Mouse (Mus musculus) heart, adult 9 months (tissue): Measurements from ENCODE around the gene Fabp3.

Experiments used
- DNase-seq, 2 experiments: peaks; one replicate each; pipeline ENCODE4 v3.0.0; 2022; ENCODE audit warnings: low spot score in 2 of 2

The Fabp3 gene

DNA sequence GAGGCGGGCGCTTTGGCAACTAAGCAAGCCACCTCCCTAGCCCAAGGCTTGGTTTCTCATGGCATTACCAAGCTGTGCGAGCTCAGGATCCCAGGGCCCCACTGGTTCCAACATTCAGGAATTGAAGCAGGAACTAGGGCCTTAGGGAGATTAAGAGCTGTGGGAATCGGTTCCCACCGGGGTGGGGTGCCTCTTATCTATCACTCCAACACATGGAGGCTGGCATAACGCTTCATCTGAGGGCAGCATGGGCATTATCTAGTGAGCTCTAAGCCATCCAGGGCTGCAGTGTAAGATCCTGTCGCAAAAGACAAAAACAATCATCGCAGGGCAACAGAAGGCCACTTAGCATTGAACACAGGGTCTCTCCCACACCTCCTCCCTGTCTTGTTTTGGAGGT lies 13.9 kb upstream of the Fabp3 start:
- no peak for DNase-seq

DNA sequence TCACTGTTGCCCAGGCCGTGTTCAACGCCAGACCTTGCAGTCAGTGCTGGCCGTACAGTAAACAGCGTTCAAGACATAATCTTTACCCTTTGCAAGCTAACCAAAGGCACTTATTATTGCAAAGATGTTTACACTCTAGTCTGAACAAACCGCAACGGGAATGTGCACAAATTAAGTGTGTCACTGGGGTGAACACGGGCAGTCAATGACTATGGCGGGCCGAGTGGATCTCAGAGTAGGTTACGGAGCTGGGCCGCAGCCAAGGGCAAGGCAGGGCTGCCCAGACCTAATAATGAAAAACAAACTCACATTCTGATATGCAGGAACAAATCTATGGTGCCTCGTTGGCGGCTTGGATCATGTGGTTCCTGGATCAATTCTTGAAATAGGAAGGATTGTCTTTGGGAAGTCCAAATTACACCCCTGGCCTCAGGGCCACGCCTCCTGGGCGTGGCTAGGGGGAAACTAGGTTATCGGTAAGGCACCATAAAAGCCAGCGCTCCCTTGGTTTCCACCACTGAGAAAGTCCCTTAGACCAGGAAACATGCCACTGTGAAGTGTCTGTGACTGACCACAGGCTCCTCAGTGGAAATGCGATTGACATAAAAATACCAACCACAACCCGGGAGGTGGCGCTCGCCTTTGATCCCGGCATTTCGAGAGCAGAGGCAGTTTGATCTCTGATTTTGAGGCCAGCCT lies 13.2 kb upstream of the Fabp3 start:
- no peak for DNase-seq

DNA sequence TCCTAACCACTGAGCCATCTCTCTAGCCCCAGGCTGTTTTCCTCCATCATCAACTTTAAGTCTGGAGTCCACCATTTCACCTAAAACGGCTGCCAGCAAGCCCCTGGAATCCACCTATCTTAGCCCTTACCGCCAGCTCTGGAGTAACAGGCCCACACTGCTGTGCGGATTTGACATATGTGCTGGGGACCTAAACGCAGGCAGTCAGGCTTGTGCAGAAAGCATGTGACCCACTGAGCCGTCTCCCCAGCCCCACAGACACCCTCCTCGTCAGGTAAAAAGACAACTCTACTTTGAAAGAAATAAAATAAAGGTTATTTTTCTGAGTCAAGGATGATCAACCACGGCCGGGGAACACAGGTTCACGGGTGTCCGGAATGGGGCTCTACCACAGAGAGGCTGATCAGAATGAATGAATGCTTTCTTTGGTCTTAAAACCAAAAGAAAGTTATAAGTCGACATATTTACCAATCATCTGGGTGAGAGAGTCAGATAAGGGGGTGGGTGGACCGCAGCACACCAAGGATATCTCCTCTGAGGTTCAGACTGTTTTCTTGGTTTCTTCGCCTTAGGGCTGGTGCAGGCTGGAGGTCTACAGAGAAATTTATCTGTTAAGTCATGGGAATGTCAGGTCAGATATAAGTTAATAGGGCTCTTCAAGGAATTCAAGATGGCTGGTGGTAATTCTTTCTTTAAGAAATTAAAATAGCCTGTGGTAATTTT lies 12.0 kb upstream of the Fabp3 start:
- no peak for DNase-seq

DNA sequence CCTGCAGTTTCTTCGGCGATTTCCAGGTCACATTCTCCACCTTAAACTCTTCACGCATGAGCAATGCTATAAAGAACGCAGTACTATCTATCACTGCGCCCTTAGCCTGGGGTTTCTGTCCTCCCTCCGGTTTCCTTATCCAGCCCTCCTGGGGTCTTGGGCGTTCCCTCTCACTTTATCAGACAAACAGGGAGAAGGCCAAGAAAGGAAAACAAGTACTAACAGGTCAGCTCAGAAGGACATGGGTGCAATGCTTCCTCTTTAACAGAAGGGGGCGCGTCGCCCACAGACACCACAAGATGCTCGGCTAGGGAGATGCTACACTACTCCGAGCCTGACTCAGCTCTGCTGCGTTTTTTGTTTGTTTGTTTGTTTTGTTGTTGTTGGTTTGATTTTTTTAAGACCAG lies 11.3 kb upstream of the Fabp3 start:
- DNase-seq = no peak

DNA sequence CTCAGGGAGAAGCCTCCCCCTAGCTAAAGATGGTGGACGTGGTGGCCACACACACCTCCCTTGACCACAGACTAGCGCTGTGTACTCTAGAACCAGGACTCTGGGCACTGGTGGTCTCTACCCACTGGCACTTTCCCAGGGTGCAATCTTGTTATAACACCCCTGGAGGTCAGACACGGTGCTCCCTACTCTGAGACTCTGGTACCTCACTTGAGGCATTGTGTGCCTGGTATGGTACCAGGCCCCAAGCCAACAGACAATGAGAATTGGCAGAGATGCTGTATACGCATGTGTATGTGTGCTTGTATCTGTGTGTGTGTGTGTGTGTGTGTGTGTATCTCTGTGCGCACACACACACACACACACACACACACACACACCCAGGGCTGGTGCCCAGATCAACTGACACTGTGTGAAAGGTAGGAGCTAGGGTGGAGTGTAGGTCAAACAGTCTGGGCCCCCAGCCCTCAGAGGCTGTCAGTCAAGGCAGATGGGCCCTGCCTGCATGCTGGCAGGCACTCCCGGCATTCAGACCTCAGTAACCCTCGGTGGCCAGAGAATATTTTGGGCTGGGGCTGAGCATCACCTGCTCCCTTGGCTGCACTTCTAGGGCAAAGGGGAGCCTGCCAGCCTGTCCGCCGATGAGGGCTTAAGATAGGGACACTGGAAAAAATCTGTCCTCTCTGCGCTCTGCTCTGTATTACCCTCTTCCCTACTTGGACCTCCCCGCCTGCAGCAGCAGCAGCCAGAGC lies 9.3 kb upstream of the Fabp3 start:
- peak; percentile 80 to 81 for DNase-seq

DNA sequence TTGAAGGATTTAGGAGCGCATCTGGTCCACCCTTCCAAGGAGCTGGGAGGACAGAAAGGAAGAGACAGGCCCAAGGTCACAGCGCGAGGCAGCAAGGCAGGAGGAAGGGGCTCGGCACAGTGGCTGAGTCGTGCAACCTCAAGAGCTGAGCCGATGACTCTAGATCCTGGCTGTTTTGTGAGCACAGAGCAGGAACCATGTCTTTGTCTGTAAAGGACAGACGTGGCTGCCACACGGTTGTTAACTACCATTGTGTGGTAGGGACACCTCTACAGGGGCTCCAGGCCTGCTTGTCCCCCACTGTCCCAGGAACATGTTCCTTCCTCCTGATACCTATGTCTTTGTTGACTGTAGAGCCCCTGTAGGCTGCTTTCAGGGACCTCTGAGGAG lies 8.8 kb upstream of the Fabp3 start:
- DNase-seq = no peak

DNA sequence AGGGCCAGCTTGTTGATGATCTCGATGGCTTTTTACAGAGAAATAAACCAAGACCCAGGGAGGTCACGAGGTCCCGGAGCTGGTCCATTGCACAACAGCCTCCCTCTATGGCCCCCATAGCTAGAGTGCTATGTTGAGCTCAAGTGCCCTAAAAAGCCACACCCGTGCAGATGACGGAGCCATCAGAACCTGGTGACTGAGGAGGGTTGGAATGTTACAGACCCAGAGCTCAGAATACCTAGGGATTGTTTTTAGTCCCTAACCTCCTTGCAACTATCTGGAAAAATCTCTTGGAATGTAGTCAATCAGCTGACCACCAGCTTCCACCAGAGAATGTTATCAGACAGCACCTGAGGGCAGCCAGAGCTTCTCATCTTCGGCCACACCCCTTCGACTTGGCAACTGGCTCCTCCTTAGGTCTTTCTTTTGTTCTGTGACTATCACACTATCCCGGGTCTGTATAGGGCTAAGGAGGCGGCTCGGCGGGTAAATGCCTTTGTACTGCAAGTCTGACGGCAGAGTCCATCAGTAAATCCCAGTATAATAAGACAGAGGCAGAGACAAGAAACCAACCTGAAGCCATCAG lies 6.0 kb upstream of the Fabp3 start:
- DNase-seq = no peak

DNA sequence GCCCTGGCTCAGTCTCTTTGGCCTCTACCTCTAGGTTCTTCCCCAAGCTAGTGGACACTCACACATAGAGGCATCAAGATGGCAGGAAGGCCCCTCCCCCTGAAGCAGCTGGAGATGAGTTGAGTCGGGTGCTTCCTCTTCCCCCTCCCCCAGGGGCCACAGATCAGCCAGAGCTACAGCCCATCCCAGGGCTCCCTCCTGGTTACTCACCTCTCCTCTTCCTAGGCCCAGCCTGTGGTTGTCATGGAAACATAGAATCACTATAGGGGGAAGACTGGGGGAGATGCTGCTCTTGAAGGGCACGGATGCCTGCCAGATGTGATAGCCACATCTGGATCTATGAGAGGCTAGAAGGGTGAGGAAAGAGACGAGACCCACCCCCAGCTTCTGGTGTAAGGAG lies 3.6 kb upstream of the Fabp3 start:
- DNase-seq = no peak

DNA sequence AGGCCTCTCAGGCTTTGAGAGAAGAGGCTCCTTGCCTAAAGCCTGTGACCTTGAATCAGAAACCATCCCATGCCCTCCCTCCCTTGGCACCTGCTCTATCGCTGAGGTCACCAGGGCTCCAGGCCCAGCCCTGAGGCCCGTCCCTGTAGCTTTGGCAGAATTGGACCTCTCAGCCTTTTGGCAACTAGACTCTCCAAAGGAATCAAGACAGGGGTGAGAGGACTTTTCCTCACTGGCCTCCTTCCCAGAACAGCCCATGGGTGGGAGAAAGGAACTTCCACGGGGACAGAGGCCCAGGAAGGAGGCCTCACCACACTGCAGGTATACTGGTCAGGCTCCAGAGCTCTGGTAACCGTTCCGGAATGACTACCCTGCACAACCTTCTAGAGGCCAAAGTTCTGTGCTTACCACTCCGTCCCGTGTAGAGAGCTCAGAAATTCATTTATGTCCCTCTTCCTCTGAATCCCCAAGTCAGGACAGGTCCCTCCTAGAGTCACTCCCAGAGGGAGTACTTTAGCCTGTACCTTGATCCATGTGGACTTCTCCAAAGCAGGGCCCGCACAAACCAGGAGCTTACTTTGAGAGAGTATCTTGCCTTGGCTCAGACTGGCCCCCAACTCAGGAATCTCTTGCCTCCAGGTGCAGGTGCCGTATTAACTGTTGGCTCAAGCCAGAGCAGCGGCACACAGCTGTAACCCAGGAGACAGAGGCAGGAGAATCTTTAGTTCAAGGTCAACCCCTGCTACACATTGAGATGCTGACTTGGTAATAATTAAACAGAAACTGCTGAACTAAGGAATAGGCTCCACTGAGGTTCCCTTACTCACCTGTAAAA lies 1.4 kb upstream of the Fabp3 start:
- DNase-seq = peak; percentile 80 to 83

DNA sequence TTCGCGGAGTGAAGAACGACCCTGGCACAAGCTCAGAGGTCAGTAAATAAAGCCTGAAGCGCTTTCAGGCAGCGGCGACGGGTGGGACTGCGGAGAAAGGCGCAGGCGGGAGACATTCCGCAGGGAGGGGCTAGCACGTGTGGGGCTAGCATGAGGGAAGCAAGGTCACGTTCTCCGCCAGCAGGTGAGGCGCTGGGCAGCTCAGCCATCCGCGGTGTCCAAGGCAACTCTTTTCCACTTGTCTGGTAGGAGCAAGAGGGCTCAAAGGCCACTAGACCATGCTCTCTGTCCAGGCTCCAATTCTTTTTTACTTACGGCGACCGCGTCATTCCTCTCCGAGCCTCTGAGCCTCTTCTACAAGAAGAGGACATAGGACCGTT lies 554 bp upstream of the Fabp3 start:
- peak; percentile 42 to 68 for DNase-seq

DNA sequence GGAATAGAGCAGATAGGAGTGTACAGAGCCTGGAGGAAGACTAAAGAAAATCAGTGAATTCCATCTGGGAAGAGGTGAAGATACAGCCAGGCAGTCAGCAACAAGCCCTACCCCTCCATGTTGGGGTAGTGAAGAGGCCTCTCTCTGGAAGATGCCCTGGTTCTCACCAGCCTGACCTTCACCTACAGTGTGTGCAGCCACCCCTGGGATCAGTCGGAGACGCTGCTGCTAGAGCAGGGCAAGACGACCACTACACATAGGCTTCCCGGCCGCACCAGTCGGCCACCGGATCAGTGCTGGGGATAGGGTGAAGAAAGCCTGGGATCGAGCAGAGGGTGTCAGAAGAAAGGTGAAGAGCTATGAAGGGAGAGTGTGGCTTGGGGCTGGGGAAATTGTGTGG lies 859 bp downstream of the Fabp3 start:
- no peak for DNase-seq

DNA sequence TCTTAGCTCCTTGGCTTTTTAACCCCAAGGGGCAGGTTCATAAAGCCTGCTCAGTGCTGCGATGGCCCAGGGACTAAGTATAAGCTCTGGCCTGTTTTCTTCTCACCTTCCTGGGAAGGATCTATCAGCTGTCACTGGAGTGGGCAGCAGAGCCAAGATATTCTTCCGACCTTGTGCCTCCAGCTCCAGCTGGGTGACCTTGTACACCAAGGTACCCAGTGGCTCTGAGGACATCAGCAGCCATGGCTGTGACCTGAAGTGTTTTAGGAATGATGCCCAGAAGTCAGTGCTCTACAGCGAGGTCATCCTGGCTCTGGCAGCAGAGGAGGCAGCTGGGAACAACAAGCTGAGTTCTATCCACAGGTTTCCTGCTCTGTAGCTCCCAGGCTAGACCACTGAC lies 4.1 kb downstream of the Fabp3 start:
- peak; percentile 73 to 75 for DNase-seq

DNA sequence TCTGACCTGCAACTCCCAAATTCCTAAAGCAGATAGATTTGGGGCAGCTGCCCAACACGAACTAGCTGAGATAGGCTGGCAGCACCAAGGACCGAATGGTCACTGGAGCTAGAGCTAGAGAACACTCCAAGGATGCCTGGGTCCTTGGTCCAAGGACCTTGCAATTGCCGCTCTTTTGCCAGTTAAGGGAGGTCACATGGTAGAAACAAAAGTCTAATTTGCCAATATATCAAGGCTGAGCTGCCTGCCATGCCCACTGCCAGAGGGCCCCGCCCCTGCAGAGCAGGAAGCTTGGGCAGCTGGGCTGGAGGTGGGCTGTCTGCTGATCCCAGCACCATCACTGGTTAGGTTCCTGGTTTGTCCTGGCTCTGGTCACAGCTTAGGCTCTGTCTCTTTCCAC lies 5.2 kb downstream of the Fabp3 start:
- no peak for DNase-seq

DNA sequence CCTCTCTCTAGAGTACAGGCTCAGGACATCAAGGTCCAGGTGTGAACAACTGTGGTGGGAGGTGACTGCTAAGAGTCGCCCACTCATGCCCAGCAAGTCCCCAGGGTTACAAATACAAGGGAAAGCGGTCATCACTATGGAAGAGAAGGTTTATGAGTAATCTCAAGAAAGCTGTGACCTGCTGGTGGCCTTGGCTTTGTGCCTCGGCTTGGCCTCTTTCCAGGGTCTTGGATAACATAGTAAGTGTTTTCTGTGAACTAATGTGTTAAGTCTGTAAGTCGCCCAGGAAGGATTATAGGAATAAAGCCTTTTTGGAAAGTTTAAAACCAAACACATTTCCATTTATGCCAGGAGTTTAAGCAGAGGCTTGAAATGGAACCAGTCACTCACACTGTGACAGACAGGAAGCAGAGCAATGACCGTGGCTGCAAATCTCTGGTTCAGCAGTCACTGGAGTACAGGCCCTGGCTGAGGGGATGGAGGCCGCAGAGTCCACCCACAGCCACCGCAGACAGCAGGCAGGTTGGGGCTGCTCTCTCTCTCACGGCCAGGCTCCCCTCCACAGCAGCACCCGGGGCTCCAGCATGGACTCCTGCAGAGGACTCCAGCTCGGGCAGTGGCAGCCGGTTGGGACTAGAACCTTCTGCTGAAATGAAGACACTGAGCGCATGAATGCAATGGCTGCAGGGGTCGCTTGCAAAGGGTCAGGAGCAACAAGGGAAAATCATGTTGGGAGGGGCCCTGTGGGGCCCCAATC lies 7.6 kb downstream of the Fabp3 start:
- no peak for DNase-seq

DNA sequence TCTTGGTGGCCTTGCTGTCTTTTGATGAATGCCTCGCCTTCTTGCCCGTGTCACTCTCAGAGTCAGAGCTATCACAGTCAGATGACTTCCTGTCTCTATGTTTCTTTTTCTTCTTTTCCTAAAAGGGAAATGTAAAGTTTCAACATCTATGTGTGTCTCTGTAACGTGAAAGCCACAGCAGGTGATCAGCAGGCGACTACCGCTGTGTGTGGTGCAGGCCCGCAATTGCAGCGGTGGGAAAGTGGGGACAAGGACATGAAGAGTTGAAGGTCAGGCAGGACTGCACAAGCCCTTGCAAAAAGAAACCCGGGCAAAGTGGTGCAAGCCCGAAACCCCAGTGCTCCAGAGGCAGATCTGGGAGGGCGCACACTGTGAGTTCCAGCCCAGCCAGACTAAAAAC lies 8.3 kb downstream of the Fabp3 start:
- no peak for DNase-seq

DNA sequence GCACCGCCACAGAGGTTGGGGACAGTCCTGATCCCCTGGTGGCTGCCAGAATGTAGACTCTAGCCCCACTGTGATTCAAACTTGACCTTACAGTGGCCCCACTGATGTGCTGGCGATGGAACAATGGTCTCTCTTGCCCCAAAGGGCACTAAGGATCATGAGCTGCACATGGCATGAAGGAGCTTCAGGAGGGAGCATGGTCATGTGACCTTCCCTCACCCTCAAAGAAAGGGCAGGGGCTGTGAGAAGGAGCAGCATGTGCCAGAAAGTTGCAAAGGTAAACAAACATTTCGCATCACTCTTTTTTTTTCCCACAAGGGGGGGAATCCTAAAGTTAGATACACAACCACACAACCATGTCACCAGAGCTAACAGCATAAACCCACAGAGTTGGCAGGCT lies 9.7 kb downstream of the Fabp3 start:
- DNase-seq = no peak

DNA sequence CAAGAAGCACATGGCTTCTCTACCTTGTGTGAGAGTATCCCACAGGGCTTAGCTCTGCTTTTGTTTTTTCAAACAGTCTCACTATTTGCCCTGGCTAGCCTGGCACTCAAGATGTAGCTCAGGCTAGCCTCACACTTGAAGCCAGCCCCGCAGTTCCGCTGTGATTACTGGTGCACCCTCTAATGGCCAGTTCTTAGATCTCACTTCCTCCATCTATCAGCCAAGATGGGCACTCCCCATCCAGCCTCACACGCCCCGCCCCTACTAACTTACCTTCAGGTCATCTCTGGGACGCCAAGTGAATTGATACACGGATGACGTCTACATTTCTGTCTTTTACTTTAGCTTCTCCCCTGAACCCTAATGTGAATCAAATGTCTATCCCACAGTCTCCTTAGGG lies 11.2 kb downstream of the Fabp3 start:
- no peak for DNase-seq

DNA sequence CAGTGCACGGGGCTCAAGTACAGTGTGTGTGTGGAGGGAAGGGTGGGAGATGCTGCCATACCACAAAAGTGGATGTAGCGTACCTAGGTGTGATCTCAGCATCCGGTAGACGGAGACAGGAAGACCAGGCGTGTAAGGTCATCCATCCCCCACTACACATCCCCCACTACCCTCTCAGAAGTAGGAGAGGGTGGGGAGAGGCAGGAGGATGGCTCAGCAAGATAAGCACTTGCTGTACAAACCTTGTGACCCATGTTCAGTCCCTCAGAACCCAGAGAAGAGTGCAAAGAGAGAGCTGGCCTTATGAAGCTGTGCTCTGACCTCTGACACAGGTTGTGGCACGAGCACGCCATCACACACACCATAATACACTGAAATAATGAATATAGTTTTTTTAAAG lies 13.2 kb downstream of the Fabp3 start:
- no peak for DNase-seq

DNA sequence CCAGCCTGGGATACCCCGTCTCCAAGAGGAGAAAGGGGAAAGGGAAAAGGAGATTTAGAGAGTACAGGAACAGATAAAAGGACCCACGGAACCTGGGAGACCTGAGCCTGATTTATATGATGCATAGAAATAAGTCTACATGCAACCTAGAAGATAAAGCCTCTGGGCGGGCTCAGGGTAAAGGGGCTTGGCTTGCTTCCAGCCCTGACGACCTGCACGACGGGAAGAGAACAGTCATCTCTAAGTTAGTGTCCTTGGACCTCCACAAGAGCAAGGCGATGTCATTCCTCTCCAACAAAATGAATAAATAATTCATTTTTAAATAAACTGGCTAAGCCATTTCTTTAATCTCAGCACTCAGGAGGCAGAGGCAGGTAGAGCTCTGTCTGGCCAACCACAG lies 14.2 kb downstream of the Fabp3 start:
- DNase-seq = no peak

DNA sequence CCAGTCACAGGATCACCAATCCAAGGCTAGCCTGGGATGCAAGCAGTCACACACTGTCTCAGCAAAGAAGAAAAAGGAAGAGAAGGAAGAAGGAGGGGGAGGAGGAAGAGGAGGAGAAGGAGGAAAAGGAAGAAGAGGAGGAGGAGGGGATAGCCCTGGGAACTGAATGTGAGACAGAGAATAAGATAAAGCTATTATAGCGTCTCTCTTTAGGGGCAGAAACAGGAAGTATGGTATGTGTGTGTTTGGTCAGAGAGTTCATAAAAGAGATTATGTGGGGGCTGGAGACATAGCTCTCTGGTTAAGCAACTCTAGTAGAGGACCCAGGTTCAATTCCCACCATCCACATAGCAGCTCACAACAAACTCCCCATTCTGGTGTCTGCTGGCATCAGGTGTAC lies 14.8 kb downstream of the Fabp3 start:
- no peak for DNase-seq

DNA sequence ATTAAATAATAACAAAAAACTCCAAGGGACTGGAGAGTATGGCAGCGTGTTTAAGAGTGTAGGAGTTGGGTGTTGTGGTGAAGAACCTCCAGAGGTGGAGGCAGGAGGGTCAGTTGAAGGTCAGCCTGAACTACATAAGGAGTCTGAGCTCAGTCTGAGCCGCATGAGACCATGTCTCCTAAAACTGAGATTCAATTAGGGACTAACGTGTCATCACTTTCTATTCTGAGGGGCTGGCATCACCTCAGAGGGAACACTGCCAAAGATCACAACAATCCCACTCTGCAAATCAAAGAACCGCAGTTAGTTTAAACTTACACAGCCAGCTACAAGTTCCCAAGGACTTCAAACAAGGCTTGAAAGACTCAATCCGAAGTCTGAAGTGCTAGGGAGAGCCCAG lies 15.2 kb downstream of the Fabp3 start:
- peak in 1 of 2 experiments; percentile 60 for DNase-seq
